ENCODE assay signal across 23 mouse cellular contexts in the genomic region with DNA sequence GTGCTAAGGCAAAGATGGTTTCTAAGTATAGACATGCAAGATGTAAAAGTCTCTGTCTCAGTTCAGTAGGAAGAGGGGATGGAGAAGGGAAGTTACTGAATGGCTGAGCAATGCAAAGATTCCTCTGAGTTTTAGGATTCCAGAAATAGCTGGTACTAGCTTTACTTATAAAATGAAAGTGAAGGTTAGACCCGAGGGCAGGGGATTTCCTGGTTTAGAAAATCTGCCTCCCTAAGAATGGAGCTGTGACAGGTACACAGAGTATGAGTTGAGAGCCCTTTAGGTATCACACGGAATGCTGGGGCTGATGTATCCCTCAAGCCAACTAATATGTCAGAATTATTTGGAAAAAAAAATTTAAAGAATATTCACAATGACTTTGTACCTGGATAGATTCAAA.
DNase-seq lines count a peak whose midpoint lies in the region; ATAC-seq lines count a peak whose summit lies in the region.
"Had no signal": no experiment of that assay in that cellular context is flagged by ENCODE, and none has a peak within 500 bp of the region (broad histone marks: within the 10 kb centered on the region; RNA-seq: fewer than 3 reads in every experiment).

No protein-coding gene starts in this region.

- H3K4me1 ChIP-seq in intestine, embryonic 15.5 days (replicated peaks) = peaks cover 6% of the 10 kb centered on the region
- H3K4me1 ChIP-seq: embryonic facial prominence, embryonic 15.5 days had no signal

- no peak for ATAC-seq in intestine, embryonic 15.5 days
- ATAC-seq: forebrain, embryonic 15.5 days; Patski had no signal

- no peak overlapping the region for H3K9ac ChIP-seq in intestine, embryonic 15.5 days
- H3K9ac ChIP-seq: embryonic facial prominence, embryonic 15.5 days; forebrain, embryonic 15.5 days; heart, embryonic 15.5 days; hindbrain, embryonic 14.5 days had no signal

- 75% methylated on average over 2 of the region's 2 CpGs for WGBS in intestine, embryonic 15.5 days

- peak; percentile 3 to 12 for DNase-seq in B cell, adult 2 months
- DNase-seq in CD4-positive, CD25-positive, alpha-beta regulatory T cell, adult 2 months (ENCODE audit: low read depth, low spot score) = peak; percentile 54
- peak; percentile 61 for DNase-seq in induced T-regulatory cell, adult 2 months (ENCODE audit: low read depth)
- no peak for DNase-seq in testis, postnatal 10 days (ENCODE audit: low spot score)
- DNase-seq in urinary bladder, adult 2 months (ENCODE audit: low spot score) = no peak
- DNase-seq: adrenal gland, adult 2 months; adrenal gland, postnatal 25 days; cerebellum, adult 2 months; cerebellum, postnatal 10 days; gastrocnemius, postnatal 10 days; heart, adult 18-20 months; heart, postnatal 14 days; kidney, adult 11 months had no signal

- H3K4me2 ChIP-seq in intestine, embryonic 15.5 days (replicated peaks) = no peak overlapping the region
- H3K4me2 ChIP-seq: embryonic facial prominence, embryonic 15.5 days; forebrain, embryonic 15.5 days; heart, embryonic 11.5 days; heart, embryonic 15.5 days; hindbrain, embryonic 14.5 days had no signal

- no peak overlapping the region for H3K27ac ChIP-seq in intestine, embryonic 15.5 days
- H3K27ac ChIP-seq: embryonic facial prominence, embryonic 15.5 days; forebrain, embryonic 10.5 days; forebrain, embryonic 15.5 days; heart, embryonic 15.5 days; hindbrain, embryonic 10.5 days; hindbrain, embryonic 14.5 days had no signal

- H3K4me3 ChIP-seq in intestine, embryonic 15.5 days (replicated peaks) = no peak overlapping the region
- H3K4me3 ChIP-seq: embryonic facial prominence, embryonic 15.5 days; erythroblast, embryonic 14.5 days; forebrain, embryonic 10.5 days; forebrain, embryonic 15.5 days; heart, embryonic 15.5 days; hindbrain, embryonic 10.5 days had no signal

- no peaks in the 10 kb centered on the region for H3K36me3 ChIP-seq in intestine, embryonic 15.5 days
- H3K36me3 ChIP-seq: embryonic facial prominence, embryonic 15.5 days; forebrain, embryonic 10.5 days; forebrain, embryonic 15.5 days; heart, embryonic 15.5 days; hindbrain, embryonic 10.5 days had no signal

- no peaks in the 10 kb centered on the region for H3K9me3 ChIP-seq in intestine, embryonic 15.5 days
- H3K9me3 ChIP-seq: embryonic facial prominence, embryonic 15.5 days; forebrain, embryonic 10.5 days; forebrain, embryonic 15.5 days; heart, embryonic 15.5 days; hindbrain, embryonic 10.5 days had no signal

- no peaks in the 10 kb centered on the region for H3K27me3 ChIP-seq in intestine, embryonic 15.5 days (replicated peaks)
- H3K27me3 ChIP-seq: embryonic facial prominence, embryonic 15.5 days; forebrain, embryonic 15.5 days; heart, embryonic 15.5 days; Patski had no signal

Comparison
In these comparisons a context has a peak if more than half of its experiments do, and no peak if none do; other contexts are left out.
1. DNase-seq: peak in B cell, adult 2 months (2 of 2), CD4-positive, CD25-positive, alpha-beta regulatory T cell, adult 2 months (single experiment) and induced T-regulatory cell, adult 2 months (single experiment); none in testis, postnatal 10 days (single experiment) and urinary bladder, adult 2 months (single experiment).